Mouse (Mus musculus): ENCODE results near the gene Gigyf1. TPM values are rescaled to one million over a fixed set of nuclear protein-coding genes. Genes with fewer than 3 reads are reported as not detected.

The Gigyf1 gene
- polyA plus RNA-seq, 1 experiment: 2.4 TPM

DNA sequence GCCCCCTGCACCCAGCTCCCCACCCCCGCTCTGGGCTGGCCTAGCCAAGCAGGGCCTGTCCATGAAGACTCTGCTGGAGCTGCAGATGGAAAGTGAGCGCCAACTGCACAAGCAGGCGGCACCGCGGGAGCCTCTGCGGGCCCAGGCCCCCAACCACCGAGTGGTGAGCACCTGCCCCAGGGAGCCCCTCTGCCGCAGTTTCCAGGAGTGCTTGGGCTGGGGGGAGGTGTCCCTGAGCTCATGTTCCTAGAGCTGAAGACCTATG lies 5.8 kb downstream of the Gigyf1 start:
- peaks cover 29% of the 10 kb centered on the region for H3K4me1 ChIP-seq (ENCODE audit: control insufficient read depth)
- no peak for TF ChIP-seq GATA1 (IDR thresholded peaks at IDR 0.05; ENCODE audit: low read length)
- no peak for TF ChIP-seq TAL1 (IDR thresholded peaks at IDR 0.05; ENCODE audit: low read length)
- H3K27me3 ChIP-seq (ENCODE audit: control insufficient read depth): no peaks in the 10 kb centered on the region
- H3K9me3 ChIP-seq (ENCODE audit: control insufficient read depth, low read length): no peaks in the 10 kb centered on the region
- peaks cover 99% of the 10 kb centered on the region for H3K36me3 ChIP-seq (ENCODE audit: control insufficient read depth)
- no peak overlapping the region for H3K4me3 ChIP-seq (replicated peaks)

DNA sequence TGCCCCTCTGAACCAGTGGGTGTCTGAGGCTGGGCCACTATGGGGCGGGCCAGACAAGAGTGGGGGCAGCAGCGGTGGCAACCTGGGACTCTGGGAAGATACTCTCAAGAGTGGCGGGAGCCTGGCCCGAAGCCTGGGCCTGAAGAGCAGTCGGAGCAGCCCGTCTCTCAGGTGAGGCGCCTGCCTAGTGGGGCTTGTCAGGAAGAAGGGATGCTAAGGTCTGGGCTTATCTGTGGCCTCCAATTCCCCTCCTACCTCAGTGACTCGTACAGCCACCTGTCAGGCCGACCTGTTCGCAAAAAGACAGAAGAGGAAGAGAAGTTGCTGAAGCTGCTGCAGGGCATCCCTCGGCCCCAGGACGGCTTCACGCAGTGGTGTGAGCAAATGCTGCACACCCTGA lies 6.3 kb downstream of the Gigyf1 start:
- Histone ChIP-seq H3K9me3 (ENCODE audit: control insufficient read depth, low read length) (no peaks in the 10 kb centered on the region), H3K4me3 (replicated peaks) (no peak overlapping the region), H3K4me1 (ENCODE audit: control insufficient read depth) (peaks cover 34% of the 10 kb centered on the region), H3K36me3 (ENCODE audit: control insufficient read depth) (peaks cover 99% of the 10 kb centered on the region), H3K27me3 (ENCODE audit: control insufficient read depth) (no peaks in the 10 kb centered on the region)
- TF ChIP-seq TAL1 (IDR thresholded peaks at IDR 0.05; ENCODE audit: low read length) (no peak), GATA1 (IDR thresholded peaks at IDR 0.05; ENCODE audit: low read length) (no peak)

DNA sequence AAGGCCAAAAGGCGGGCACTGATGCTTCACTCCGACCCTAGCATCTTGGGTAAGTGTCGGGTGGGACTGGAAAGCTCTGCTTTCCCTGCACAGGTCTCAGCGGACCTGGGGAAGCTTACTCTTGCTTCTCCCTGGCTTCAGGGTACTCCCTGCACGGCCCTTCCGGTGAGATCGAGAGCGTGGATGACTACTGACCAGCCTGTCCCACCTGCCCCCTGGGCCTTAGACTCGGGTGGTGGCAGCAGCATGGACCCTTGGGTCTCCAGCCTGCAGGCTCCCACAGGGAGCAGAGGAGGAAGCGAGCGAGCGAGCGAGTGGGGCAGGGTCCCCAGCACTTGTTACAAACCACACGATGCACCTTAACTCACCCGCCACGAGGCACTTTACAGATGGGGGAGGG lies 7.2 kb downstream of the Gigyf1 start:
- Histone ChIP-seq H3K27me3 (ENCODE audit: control insufficient read depth) (no peaks in the 10 kb centered on the region), H3K9me3 (ENCODE audit: control insufficient read depth, low read length) (no peaks in the 10 kb centered on the region), H3K4me1 (ENCODE audit: control insufficient read depth) (peaks cover 42% of the 10 kb centered on the region), H3K36me3 (ENCODE audit: control insufficient read depth) (peaks cover 99% of the 10 kb centered on the region), H3K4me3 (replicated peaks) (no peak overlapping the region)
- TF ChIP-seq GATA1 (IDR thresholded peaks at IDR 0.05; ENCODE audit: low read length) (no peak), TAL1 (IDR thresholded peaks at IDR 0.05; ENCODE audit: low read length) (no peak)

DNA sequence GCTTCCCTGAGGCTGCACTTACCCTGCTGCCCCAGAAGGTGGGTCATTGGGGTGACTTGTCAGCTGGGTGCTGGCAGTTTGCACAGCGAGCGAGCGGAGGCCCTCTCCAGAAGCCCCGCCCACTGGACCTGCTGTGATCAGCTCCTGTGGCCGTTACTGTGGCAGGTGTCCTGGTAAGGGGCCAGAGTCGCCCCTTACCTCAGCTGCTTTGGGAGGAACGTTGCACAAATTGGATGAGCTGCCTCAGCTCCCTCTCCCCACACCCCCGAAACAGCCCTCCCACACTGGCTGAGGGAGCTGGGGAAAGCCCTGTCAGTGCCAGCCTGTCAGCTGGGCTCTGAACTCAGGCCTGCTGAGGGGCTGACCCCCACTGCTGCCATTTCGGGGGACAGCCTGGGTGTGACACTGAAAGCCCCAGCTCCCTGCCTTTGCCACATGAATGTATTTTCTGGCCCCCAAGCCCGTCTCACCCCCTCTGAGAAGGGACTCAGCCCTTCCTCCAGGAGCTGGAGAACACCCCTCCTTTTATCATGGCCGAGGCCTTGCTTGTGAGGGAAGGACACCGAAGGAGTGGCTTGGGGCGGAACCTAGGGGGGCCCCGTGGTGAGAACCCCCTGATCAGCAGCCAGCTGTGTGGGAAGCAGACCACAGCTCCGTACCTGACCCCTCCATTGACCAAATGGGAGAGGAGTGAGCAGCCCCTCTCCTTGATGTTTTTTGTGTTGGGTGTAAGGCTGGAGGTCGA lies 8.0 kb downstream of the Gigyf1 start:
- H3K36me3 ChIP-seq (ENCODE audit: control insufficient read depth): peaks cover 94% of the 10 kb centered on the region
- H3K9me3 ChIP-seq (ENCODE audit: control insufficient read depth, low read length): no peaks in the 10 kb centered on the region
- peaks cover 50% of the 10 kb centered on the region for H3K4me1 ChIP-seq (ENCODE audit: control insufficient read depth)
- TF ChIP-seq GATA1 (IDR thresholded peaks at IDR 0.05; ENCODE audit: low read length): no peak
- no peak for TF ChIP-seq TAL1 (IDR thresholded peaks at IDR 0.05; ENCODE audit: low read length)
- H3K27me3 ChIP-seq (ENCODE audit: control insufficient read depth): no peaks in the 10 kb centered on the region
- H3K4me3 ChIP-seq (replicated peaks): peak overlapping the region; percentile 13

DNA sequence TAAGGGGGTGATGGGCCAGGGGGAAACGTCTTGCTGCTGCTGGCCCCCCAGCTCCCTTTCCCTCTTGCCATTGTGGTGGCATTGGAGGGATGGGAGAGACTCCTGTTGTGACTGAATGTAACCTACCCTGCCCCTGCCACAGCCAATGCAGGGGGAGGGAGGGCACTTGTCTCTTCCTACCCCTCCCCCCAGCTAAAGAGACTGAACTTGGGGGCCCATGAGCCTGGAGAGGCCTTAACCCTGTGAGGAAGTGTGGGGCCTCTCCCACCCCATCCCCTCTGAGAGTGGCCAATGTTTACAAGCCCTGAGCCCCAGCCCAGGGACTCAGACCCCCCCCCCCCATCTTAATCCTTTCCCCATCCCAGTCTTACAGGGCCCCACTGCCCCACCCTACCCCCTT lies 9.1 kb downstream of the Gigyf1 start:
- no peak overlapping the region for H3K4me3 ChIP-seq (replicated peaks)
- peaks cover 61% of the 10 kb centered on the region for H3K4me1 ChIP-seq (ENCODE audit: control insufficient read depth)
- TF ChIP-seq GATA1 (IDR thresholded peaks at IDR 0.05; ENCODE audit: low read length) (no peak), TAL1 (IDR thresholded peaks at IDR 0.05; ENCODE audit: low read length) (no peak)
- no peaks in the 10 kb centered on the region for H3K9me3 ChIP-seq (ENCODE audit: control insufficient read depth, low read length)
- no peaks in the 10 kb centered on the region for H3K27me3 ChIP-seq (ENCODE audit: control insufficient read depth)
- H3K36me3 ChIP-seq (ENCODE audit: control insufficient read depth): peaks cover 83% of the 10 kb centered on the region

GRCm38 (mm10) chr5:137528247-137528968 lies 10.1 kb downstream of the Gigyf1 start:
- H3K9me3 ChIP-seq (ENCODE audit: control insufficient read depth, low read length): no peaks in the 10 kb centered on the region
- H3K4me3 ChIP-seq (replicated peaks): no peak overlapping the region
- peaks cover 64% of the 10 kb centered on the region for H3K4me1 ChIP-seq (ENCODE audit: control insufficient read depth)
- no peaks in the 10 kb centered on the region for H3K27me3 ChIP-seq (ENCODE audit: control insufficient read depth)
- H3K36me3 ChIP-seq (ENCODE audit: control insufficient read depth): peaks cover 73% of the 10 kb centered on the region
- TF ChIP-seq TAL1 (IDR thresholded peaks at IDR 0.05; ENCODE audit: low read length) (no peak), GATA1 (IDR thresholded peaks at IDR 0.05; ENCODE audit: low read length) (no peak)

GRCm38 (mm10) chr5:137529221-137529995 lies 11.1 kb downstream of the Gigyf1 start:
- Histone ChIP-seq H3K4me1 (ENCODE audit: control insufficient read depth) (peaks cover 73% of the 10 kb centered on the region), H3K4me3 (replicated peaks) (no peak overlapping the region), H3K36me3 (ENCODE audit: control insufficient read depth) (peaks cover 63% of the 10 kb centered on the region), H3K9me3 (ENCODE audit: control insufficient read depth, low read length) (no peaks in the 10 kb centered on the region), H3K27me3 (ENCODE audit: control insufficient read depth) (no peaks in the 10 kb centered on the region)
- TF ChIP-seq TAL1 (IDR thresholded peaks at IDR 0.05; ENCODE audit: low read length) (no peak), GATA1 (IDR thresholded peaks at IDR 0.05; ENCODE audit: low read length) (no peak)

DNA sequence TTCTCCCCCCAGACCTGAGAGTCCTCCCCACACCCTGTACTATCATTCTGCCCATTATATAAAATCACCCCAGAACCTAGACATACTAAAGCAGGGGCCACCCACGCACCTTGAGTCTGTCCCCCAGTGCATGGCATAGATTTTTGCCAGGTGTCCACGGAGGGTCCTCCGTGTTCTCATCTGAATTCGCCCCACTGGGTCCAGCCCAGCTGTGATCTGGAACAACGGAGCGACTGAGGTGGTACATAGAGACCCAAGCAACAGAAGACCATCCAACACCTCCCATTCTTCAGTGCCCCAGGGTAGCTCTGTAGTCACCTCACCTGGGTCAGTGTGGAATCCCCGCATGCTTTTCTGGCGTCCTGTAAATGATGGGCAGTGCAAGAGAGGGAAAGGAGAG lies 11.7 kb downstream of the Gigyf1 start:
- Histone ChIP-seq H3K27me3 (ENCODE audit: control insufficient read depth) (no peaks in the 10 kb centered on the region), H3K36me3 (ENCODE audit: control insufficient read depth) (peaks cover 57% of the 10 kb centered on the region), H3K9me3 (ENCODE audit: control insufficient read depth, low read length) (no peaks in the 10 kb centered on the region), H3K4me1 (ENCODE audit: control insufficient read depth) (peaks cover 73% of the 10 kb centered on the region), H3K4me3 (replicated peaks) (peak overlapping the region; percentile 89)
- TF ChIP-seq TAL1 (IDR thresholded peaks at IDR 0.05; ENCODE audit: low read length): no peak
- no peak for TF ChIP-seq GATA1 (IDR thresholded peaks at IDR 0.05; ENCODE audit: low read length)
